Mouse (Mus musculus): ENCODE data around the gene Exoc1. TPM values are rescaled to one million over a fixed set of nuclear protein-coding genes. Genes with fewer than 3 reads are reported as not detected.

The Exoc1 gene
- polyA plus RNA-seq, 1 experiment from 2014 or later: 29.1 TPM

- no peaks in the 10 kb centered on the region for H3K36me3 ChIP-seq (ENCODE audit: control insufficient read depth, insufficient read depth, low read length)
- ATAC-seq (replicated peaks; ENCODE audit: insufficient number of reproducible peaks, low FRiP score, low TSS enrichment): no peak
- H3K4me1 ChIP-seq (ENCODE audit: control insufficient read depth, insufficient read depth, low read length): peaks cover 2% of the 10 kb centered on the region; the same call in 1 of the 2 replicates
- no peaks in the 10 kb centered on the region for H3K9me3 ChIP-seq (replicated peaks; ENCODE audit: control insufficient read depth, low read length)
- H3K4me2 ChIP-seq: no peak overlapping the region
- no peak overlapping the region for H3K9ac ChIP-seq (ENCODE audit: low read depth, low read length)
- no peak overlapping the region for H3K4me3 ChIP-seq (ENCODE audit: low read depth, low read length)
- H3K27ac ChIP-seq (ENCODE audit: low read depth, low read length): no peak overlapping the region
- WGBS (ENCODE audit: insufficient replicate concordance): 76% methylated on average over 2 of the region's 2 CpGs
- H3K27me3 ChIP-seq (ENCODE audit: control insufficient read depth, insufficient read depth, low read length): no peaks in the 10 kb centered on the region
Measured at GRCm38 (mm10) chr5:76585378-76585777, 56.3 kb downstream of the Exoc1 start.

DNA sequence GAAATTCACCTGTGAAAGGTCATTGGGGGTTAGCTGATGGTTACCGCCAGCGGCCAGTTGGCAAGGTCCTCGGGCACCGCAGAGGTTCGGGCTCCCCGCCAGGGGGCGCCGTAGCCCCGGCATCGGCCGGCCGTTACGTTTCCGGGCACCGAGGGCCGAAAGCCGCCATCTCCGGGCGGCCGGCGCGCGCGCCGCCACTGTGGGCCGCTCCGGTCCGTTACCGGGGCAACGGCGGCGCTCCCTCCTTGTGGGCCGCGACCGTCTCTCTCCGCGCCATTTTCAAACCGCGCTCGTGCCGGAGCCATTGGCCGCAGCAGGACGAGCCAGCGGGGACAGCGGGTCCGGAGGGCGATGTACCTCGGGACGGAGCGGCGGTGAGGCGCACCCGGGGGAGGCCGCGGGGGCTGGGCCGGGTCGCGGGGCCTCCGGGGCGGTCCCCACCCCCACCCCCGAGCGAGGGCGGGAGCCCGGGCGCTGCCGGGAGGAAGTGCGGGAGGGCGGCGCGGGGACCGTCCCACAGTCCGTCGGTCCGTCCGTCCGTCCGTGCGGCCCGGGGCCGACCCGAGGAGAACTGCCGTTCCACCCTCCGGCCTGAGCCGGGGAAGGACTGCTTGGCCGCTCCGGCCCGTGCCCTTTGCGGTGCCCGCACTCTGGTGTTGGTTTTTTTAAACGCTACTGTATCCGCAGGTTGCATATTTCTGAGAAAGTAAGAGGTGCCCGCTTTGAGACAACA lies 59.6 kb downstream of the Exoc1 start, which contains the start of gene Cep135:
TSS of gene Cep135 (plus strand) at position 148 of the 733 bp plus-strand sequence.
- peaks cover 5% of the 10 kb centered on the region; the same call in 1 of the 2 replicates for H3K36me3 ChIP-seq (ENCODE audit: control insufficient read depth, insufficient read depth, low read length)
- no peaks in the 10 kb centered on the region for H3K9me3 ChIP-seq (replicated peaks; ENCODE audit: control insufficient read depth, low read length)
- peak; percentile 95 for ATAC-seq (replicated peaks; ENCODE audit: insufficient number of reproducible peaks, low FRiP score, low TSS enrichment)
- H3K4me2 ChIP-seq: peak within 1 kb of the TSS; percentile 83
- peak within 1 kb of the TSS; percentile 95 for H3K9ac ChIP-seq (ENCODE audit: low read depth, low read length)
- H3K4me3 ChIP-seq (ENCODE audit: low read depth, low read length): peak within 1 kb of the TSS; percentile 67
- H3K4me1 ChIP-seq (ENCODE audit: control insufficient read depth, insufficient read depth, low read length): peaks cover 2% of the 10 kb centered on the region; the same call in 1 of the 2 replicates
- H3K27me3 ChIP-seq (ENCODE audit: control insufficient read depth, insufficient read depth, low read length): no peaks in the 10 kb centered on the region
- H3K27ac ChIP-seq (ENCODE audit: low read depth, low read length): peak within 1 kb of the TSS; percentile 91
- whole genome bisulfite sequencing (ENCODE audit: insufficient replicate concordance): under 1% methylated on average over 67 of the region's 92 CpGs

DNA sequence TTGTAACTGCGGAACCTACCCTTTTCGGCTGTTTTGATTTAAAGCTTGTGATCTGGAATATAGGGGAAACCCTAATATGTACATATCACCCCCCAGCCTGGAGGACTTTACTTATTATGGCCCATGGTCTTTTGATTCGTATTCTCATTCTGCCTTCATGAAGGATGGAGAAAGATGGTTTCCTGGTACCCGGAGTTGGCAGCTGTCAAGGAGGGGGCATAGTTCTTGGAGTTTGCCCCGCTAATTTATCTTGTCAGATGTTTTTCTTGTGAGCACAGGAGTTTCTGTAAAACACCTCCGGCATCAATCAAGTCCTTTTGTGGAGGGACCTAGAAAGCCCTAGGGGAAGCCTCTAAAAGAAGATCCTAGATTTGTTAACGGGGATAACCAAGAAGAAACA lies 60.2 kb downstream of the Exoc1 start:
- Histone ChIP-seq H3K36me3 (ENCODE audit: control insufficient read depth, insufficient read depth, low read length) (peaks cover 6% of the 10 kb centered on the region; the same call in 1 of the 2 replicates), H3K9me3 (replicated peaks; ENCODE audit: control insufficient read depth, low read length) (no peaks in the 10 kb centered on the region), H3K27ac (ENCODE audit: low read depth, low read length) (peak overlapping the region; percentile 91), H3K4me2 (peak overlapping the region; percentile 83), H3K4me3 (ENCODE audit: low read depth, low read length) (peak overlapping the region; percentile 67), H3K4me1 (ENCODE audit: control insufficient read depth, insufficient read depth, low read length) (peaks cover 2% of the 10 kb centered on the region; the same call in 1 of the 2 replicates), H3K27me3 (ENCODE audit: control insufficient read depth, insufficient read depth, low read length) (no peaks in the 10 kb centered on the region), H3K9ac (ENCODE audit: low read depth, low read length) (peak overlapping the region; percentile 95)
- WGBS (ENCODE audit: insufficient replicate concordance): 9% methylated on average over 7 of the region's 7 CpGs
- no peak for ATAC-seq (replicated peaks; ENCODE audit: insufficient number of reproducible peaks, low FRiP score, low TSS enrichment)

- WGBS (ENCODE audit: insufficient replicate concordance): 76% methylated on average over 2 of the region's 2 CpGs
- ATAC-seq (replicated peaks; ENCODE audit: insufficient number of reproducible peaks, low FRiP score, low TSS enrichment): no peak
- Histone ChIP-seq H3K4me3 (ENCODE audit: low read depth, low read length) (no peak overlapping the region; the same call in 1 of the 2 replicates), H3K9ac (ENCODE audit: low read depth, low read length) (no peak overlapping the region), H3K27ac (ENCODE audit: low read depth, low read length) (no peak overlapping the region), H3K4me1 (ENCODE audit: control insufficient read depth, insufficient read depth, low read length) (peaks cover 2% of the 10 kb centered on the region; the same call in 1 of the 2 replicates), H3K9me3 (replicated peaks; ENCODE audit: control insufficient read depth, low read length) (no peaks in the 10 kb centered on the region), H3K36me3 (ENCODE audit: control insufficient read depth, insufficient read depth, low read length) (peaks cover 12% of the 10 kb centered on the region; the same call in 1 of the 2 replicates), H3K27me3 (ENCODE audit: control insufficient read depth, insufficient read depth, low read length) (no peaks in the 10 kb centered on the region), H3K4me2 (peak overlapping the region; percentile 83)
Measured at GRCm38 (mm10) chr5:76590009-76590408, 60.9 kb downstream of the Exoc1 start.

DNA sequence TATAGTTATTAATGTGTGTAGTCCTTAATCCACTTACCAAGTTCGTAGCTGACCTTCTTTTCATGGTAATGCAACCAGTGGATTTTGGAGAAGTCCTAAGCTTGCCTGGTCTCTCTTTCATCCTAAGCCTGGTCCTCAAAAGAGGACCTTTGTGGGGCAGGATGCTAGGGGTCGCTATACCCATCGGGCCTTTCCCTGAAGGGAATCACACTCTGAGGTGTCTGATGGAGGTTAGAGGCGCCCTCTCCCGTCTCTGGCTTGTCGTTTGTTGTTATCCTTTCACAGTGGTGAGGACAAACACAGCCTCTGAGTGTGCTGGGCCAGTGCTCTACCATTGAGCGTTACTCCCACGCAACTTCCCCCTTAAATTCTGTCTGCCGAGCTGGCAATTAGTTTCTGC lies 62.8 kb downstream of the Exoc1 start:
- ATAC-seq (replicated peaks; ENCODE audit: insufficient number of reproducible peaks, low FRiP score, low TSS enrichment): no peak
- WGBS (ENCODE audit: insufficient replicate concordance): 68% methylated on average over 9 of the region's 9 CpGs
- H3K36me3 ChIP-seq (ENCODE audit: control insufficient read depth, insufficient read depth, low read length): peaks cover 17% of the 10 kb centered on the region

DNA sequence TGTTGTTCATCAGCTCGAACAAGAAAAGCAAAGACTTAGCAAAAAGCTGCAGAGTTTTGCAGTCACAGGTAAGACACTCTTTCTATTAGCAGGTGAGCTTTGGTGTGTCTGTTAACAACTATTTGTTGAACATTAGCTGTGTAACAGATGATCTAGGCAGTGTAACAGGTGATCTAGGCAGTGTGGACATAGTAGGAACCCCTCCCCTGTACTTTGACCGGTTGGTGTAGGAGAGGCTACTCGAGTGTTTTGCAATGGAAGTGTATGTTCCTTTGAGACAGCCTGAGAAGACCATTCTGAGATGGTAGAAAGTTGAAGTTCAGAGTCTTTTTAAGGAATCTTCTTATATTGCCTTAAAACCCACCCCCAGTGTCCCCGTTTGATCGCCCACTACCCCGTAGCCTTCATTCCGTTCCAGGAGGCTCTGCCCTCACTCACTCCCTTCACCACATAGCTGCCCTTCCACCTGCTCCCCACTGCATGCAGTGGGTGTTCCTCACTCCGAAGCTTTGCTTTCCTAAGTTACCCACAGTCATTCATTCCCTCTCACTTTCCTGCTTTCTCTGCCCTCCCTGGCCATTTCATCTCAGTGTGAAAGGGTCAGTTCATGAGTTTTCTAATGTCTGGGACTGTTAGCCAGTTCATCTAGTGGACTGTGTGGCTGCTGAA lies 80.7 kb downstream of the Exoc1 start:
- Histone ChIP-seq H3K4me3 (ENCODE audit: low read depth, low read length) (no peak overlapping the region), H3K9ac (ENCODE audit: low read depth, low read length) (no peak overlapping the region), H3K36me3 (ENCODE audit: control insufficient read depth, insufficient read depth, low read length) (peaks cover 22% of the 10 kb centered on the region), H3K4me2 (no peak overlapping the region), H3K4me1 (ENCODE audit: control insufficient read depth, insufficient read depth, low read length) (no peaks in the 10 kb centered on the region), H3K27ac (ENCODE audit: low read depth, low read length) (no peak overlapping the region), H3K9me3 (replicated peaks; ENCODE audit: control insufficient read depth, low read length) (no peaks in the 10 kb centered on the region), H3K27me3 (ENCODE audit: control insufficient read depth, insufficient read depth, low read length) (no peaks in the 10 kb centered on the region)
- whole genome bisulfite sequencing (ENCODE audit: insufficient replicate concordance): 90% methylated on average over 8 of the region's 8 CpGs
- ATAC-seq (replicated peaks; ENCODE audit: insufficient number of reproducible peaks, low FRiP score, low TSS enrichment): no peak

More for the DNA sequence above, 62.8 kb downstream of the Exoc1 start:
- Histone ChIP-seq H3K9me3 (replicated peaks; ENCODE audit: control insufficient read depth, low read length) (no peaks in the 10 kb centered on the region), H3K27me3 (ENCODE audit: control insufficient read depth, insufficient read depth, low read length) (no peaks in the 10 kb centered on the region), H3K9ac (ENCODE audit: low read depth, low read length) (no peak overlapping the region), H3K27ac (ENCODE audit: low read depth, low read length) (no peak overlapping the region), H3K4me2 (no peak overlapping the region), H3K4me1 (ENCODE audit: control insufficient read depth, insufficient read depth, low read length) (peaks cover 2% of the 10 kb centered on the region; the same call in 1 of the 2 replicates), H3K4me3 (ENCODE audit: low read depth, low read length) (no peak overlapping the region)

- ATAC-seq (replicated peaks; ENCODE audit: insufficient number of reproducible peaks, low FRiP score, low TSS enrichment): no peak
- no peak overlapping the region for H3K27ac ChIP-seq (ENCODE audit: low read depth, low read length)
- no peak overlapping the region for H3K9ac ChIP-seq (ENCODE audit: low read depth, low read length)
- no peak overlapping the region for H3K4me2 ChIP-seq
- H3K9me3 ChIP-seq (replicated peaks; ENCODE audit: control insufficient read depth, low read length): no peaks in the 10 kb centered on the region
- no peaks in the 10 kb centered on the region for H3K4me1 ChIP-seq (ENCODE audit: control insufficient read depth, insufficient read depth, low read length)
- peaks cover 29% of the 10 kb centered on the region for H3K36me3 ChIP-seq (ENCODE audit: control insufficient read depth, insufficient read depth, low read length)
- H3K27me3 ChIP-seq (ENCODE audit: control insufficient read depth, insufficient read depth, low read length): no peaks in the 10 kb centered on the region
- WGBS (ENCODE audit: insufficient replicate concordance): 80% methylated on average over 6 of the region's 6 CpGs
- no peak overlapping the region for H3K4me3 ChIP-seq (ENCODE audit: low read depth, low read length)
Measured at GRCm38 (mm10) chr5:76612867-76613499, 83.9 kb downstream of the Exoc1 start.

DNA sequence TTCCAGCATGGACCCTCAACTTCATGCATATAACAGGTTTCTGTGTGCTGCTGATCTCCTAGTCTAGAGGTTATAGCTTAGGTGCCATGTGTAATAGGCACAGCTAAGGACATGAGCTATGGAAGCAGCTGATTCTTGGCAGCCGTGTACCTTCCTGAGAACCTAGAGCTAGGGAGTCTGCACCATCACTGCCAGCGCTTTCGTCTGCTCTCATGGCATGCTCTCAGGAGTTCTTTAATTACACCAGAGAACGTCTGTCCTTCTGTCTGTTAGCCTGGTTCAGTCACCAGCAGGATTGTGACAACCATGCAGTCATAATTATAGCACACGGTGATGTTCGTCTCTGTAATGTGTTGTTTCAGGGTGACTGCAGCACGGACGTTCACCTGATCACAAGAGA lies 86.2 kb downstream of the Exoc1 start:
- Histone ChIP-seq H3K4me3 (ENCODE audit: low read depth, low read length) (no peak overlapping the region), H3K4me1 (ENCODE audit: control insufficient read depth, insufficient read depth, low read length) (no peaks in the 10 kb centered on the region), H3K36me3 (ENCODE audit: control insufficient read depth, insufficient read depth, low read length) (peaks cover 27% of the 10 kb centered on the region), H3K27me3 (ENCODE audit: control insufficient read depth, insufficient read depth, low read length) (no peaks in the 10 kb centered on the region), H3K4me2 (no peak overlapping the region), H3K9me3 (replicated peaks; ENCODE audit: control insufficient read depth, low read length) (no peaks in the 10 kb centered on the region), H3K9ac (ENCODE audit: low read depth, low read length) (no peak overlapping the region), H3K27ac (ENCODE audit: low read depth, low read length) (no peak overlapping the region)
- ATAC-seq (replicated peaks; ENCODE audit: insufficient number of reproducible peaks, low FRiP score, low TSS enrichment): no peak
- WGBS (ENCODE audit: insufficient replicate concordance): 89% methylated on average over 8 of the region's 8 CpGs

Measured in heart, embryonic 11.5 days (tissue).